Mouse (Mus musculus) subcutaneous adipose tissue, adult 2 months (tissue): ENCODE measurements around the gene Calhm4. TPM values are rescaled to one million over a fixed set of nuclear protein-coding genes. Genes with fewer than 3 reads are reported as not detected.

ENCODE experiments used
- polyA plus RNA-seq: library from polyadenylated mRNA; depleted of rRNA; stranded (reverse); fragments of >200 nt; gene quantifications from 2 replicates; pipeline ENCODE4 v1.2.3, GENCODE M21; 2012; ENCODE audit warnings: low replicate concordance; rRNA removed

Calhm4 gene
- polyA plus RNA-seq = not detected in 2 replicates

GRCm38 (mm10) chr10:34044210-34044609, at the start of gene Calhm4:
Gene Calhm4, minus strand, starts transcription at chr10:34044310.

GRCm38 (mm10) chr10:34037401-34037800, 6.7 kb downstream of the Calhm4 start, which contains the start of gene Trappc3l:
Gene Trappc3l, plus strand, starts transcription at chr10:34037597.

GRCm38 (mm10) chr10:34019302-34020075, 24.6 kb downstream of the Calhm4 start, which contains the start of gene Rwdd1:
Gene Rwdd1, minus strand, starts transcription at chr10:34019624.

Other genes with a start within 250 kb of the Calhm4 start
- not detected in 2 replicates for gene Sult3a1, start 186.6 kb downstream of the Calhm4 start, polyA plus RNA-seq
- gene Rsph4a, start 139.2 kb downstream of the Calhm4 start, polyA plus RNA-seq = 0.04 TPM in 1 of 2 replicates, not detected in the other
- 6.0 and 7.0 TPM in 2 replicates for gene Zup1, start 93.0 kb downstream of the Calhm4 start, polyA plus RNA-seq
- gene Rwdd1, start 24.7 kb downstream of the Calhm4 start, polyA plus RNA-seq = 24.1 and 38.3 TPM in 2 replicates
- not detected in 2 replicates for gene Trappc3l, start 6.7 kb downstream of the Calhm4 start, polyA plus RNA-seq
- gene Calhm5, start 52.2 kb upstream of the Calhm4 start, polyA plus RNA-seq = 0.77 and 1.5 TPM in 2 replicates
- 3.8 and 6.0 TPM in 2 replicates for gene Calhm6, start 83.7 kb upstream of the Calhm4 start, polyA plus RNA-seq
- 37.9 and 38.1 TPM in 2 replicates for gene Dse, start 163.4 kb upstream of the Calhm4 start, polyA plus RNA-seq
- gene Tspyl1, start 237.9 kb upstream of the Calhm4 start, polyA plus RNA-seq = 28.3 and 47.5 TPM in 2 replicates